Comparison of ENCODE assay signal across 13 mouse cellular contexts in the genomic region with DNA sequence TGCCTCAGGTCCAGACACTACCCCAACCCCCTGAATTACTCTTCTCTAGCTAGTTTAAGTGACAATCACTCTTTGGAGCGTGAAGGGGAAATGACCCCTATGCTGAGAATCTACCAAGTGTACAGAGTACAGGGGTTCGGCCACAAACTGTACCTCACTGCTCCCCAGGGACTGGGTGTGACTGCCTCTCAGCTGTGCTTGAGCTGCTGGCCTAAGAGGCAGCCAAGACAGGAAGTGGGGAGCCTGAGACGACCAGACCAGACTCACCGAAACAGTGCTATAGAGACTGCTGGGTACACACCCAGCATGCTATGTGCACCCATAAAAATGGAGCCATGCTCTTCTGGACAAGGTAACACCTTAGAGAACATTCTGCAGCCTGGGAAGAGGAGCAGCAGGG.
DNase-seq lines count a peak whose midpoint lies in the region; ATAC-seq lines count a peak whose summit lies in the region.
"Had no signal": no experiment of that assay in that cellular context is flagged by ENCODE, and none has a peak within 500 bp of the region (broad histone marks: within the 10 kb centered on the region; RNA-seq: fewer than 3 reads in every experiment).

No protein-coding gene starts in this region.

- H3K27me3 ChIP-seq in forebrain, embryonic 10.5 days (ENCODE audit: poor library complexity, severe bottlenecking): peaks cover 27% of the 10 kb centered on the region
- H3K27me3 ChIP-seq: embryonic facial prominence, embryonic 15.5 days; lung, embryonic 15.5 days had no signal

- H3K36me3 ChIP-seq in forebrain, embryonic 10.5 days (replicated peaks): no peaks in the 10 kb centered on the region; the same call in 1 of the 2 replicates
- H3K36me3 ChIP-seq: lung, embryonic 15.5 days had no signal

- H3K4me3 ChIP-seq in forebrain, embryonic 10.5 days: no peak overlapping the region
- H3K4me3 ChIP-seq: embryonic facial prominence, embryonic 15.5 days; heart, adult 2 months; lung, embryonic 15.5 days had no signal

- WGBS in forebrain, embryonic 10.5 days: 82% methylated on average over 4 of the region's 4 CpGs

- H3K27ac ChIP-seq in forebrain, embryonic 10.5 days: no peak overlapping the region
- H3K27ac ChIP-seq: embryonic facial prominence, embryonic 15.5 days; heart, adult 2 months; lung, embryonic 15.5 days had no signal

- no peaks in the 10 kb centered on the region for H3K9me3 ChIP-seq in forebrain, embryonic 10.5 days
- H3K9me3 ChIP-seq: embryonic facial prominence, embryonic 15.5 days; lung, embryonic 15.5 days had no signal

- peak; percentile 45 for DNase-seq in adrenal gland, postnatal 14 days
- no peak for DNase-seq in adrenal gland, adult 18-20 months (ENCODE audit: low spot score in 2 of 2)
- DNase-seq in thymus, postnatal 36 days: peak; percentile 15 to 30
- DNase-seq in thymus, postnatal 25 days: no peak
- no peak for DNase-seq in Muller cell, postnatal 12 days (ENCODE audit: inconsistent ontology term)
- no peak for DNase-seq in forebrain, embryonic 10.5 days (ENCODE audit: extremely low spot score, low spot score)
- DNase-seq in kidney, adult 11 months: no peak
- DNase-seq: kidney, adult 18-20 months; right cerebral cortex, postnatal 25 days had no signal

- peaks cover 11% of the 10 kb centered on the region for H3K4me1 ChIP-seq in forebrain, embryonic 10.5 days

- ATAC-seq in megakaryocyte, adult 5-6 weeks (ENCODE audit: poor library complexity, severe bottlenecking): peak; percentile 89

Comparison
In these comparisons a context has a peak if more than half of its experiments do, and no peak if none do; other contexts are left out.
1. DNase-seq: peak in adrenal gland, postnatal 14 days (single experiment) and thymus, postnatal 36 days (2 of 2); none in adrenal gland, adult 18-20 months (0 of 2), thymus, postnatal 25 days (single experiment), Muller cell, postnatal 12 days (single experiment), forebrain, embryonic 10.5 days (single experiment) and kidney, adult 11 months (single experiment).